Mouse (Mus musculus) E14TG2a.4 (cell line): ENCODE measurements at regions not wholly inside any gene's neighbourhood (a gene's known extent, or its start where the extent isn't known, plus 50 kb on each side); places are given as distances from the start of the nearest gene placed in this dataset.

Source experiments
- H3K27me3 ChIP-seq: 2 replicates; pipeline ENCODE4 v1.6.1; 2014; ENCODE audit warnings: low read length, control low read depth; ENCODE audit not compliant: insufficient read depth
- H3K36me3 ChIP-seq: 2 replicates; pipeline ENCODE4 v1.6.1; 2014; ENCODE audit warnings: low read length, control low read depth; ENCODE audit not compliant: insufficient read depth
- H3K4me1 ChIP-seq: replicated peaks from 2 replicates; pipeline ENCODE4 v1.6.1; 2014; ENCODE audit warnings: low read depth, low read length, control low read depth
- H3K4me3 ChIP-seq: replicated peaks from 2 replicates; pipeline ENCODE4 v1.5.1; 2014; ENCODE audit warnings: mild to moderate bottlenecking, low read length
- H3K9me3 ChIP-seq: 2 replicates; pipeline ENCODE4 v1.6.1; 2014; ENCODE audit warnings: low read length, control low read depth
- CTCF ChIP-seq: conservative IDR thresholded peaks from 2 replicates; pipeline ENCODE4 v1.5.1; 2014; ENCODE audit warnings: low read length
- NANOG ChIP-seq: IDR thresholded peaks from 2 replicates; pipeline ENCODE4 v1.6.1; 2014; ENCODE audit warnings: borderline replicate concordance, low read length, mixed read lengths
- POU5F1 ChIP-seq: IDR thresholded peaks from 2 replicates; pipeline ENCODE4 v1.6.1; 2014; ENCODE audit warnings: low read length, borderline replicate concordance

- no peak for TF ChIP-seq NANOG
- no peak for TF ChIP-seq CTCF
- no peak for TF ChIP-seq POU5F1
- H3K9me3 ChIP-seq = no peaks in the 10 kb centered on the region
- H3K27me3 ChIP-seq = no peaks in the 10 kb centered on the region
- no peaks in the 10 kb centered on the region for H3K4me1 ChIP-seq
- H3K4me3 ChIP-seq = no peak overlapping the region
- H3K36me3 ChIP-seq = no peaks in the 10 kb centered on the region
Measured at GRCm38 (mm10) chr4:88948027-88948859, 68.2 kb upstream of the Ifne start.

- peaks cover 24% of the 10 kb centered on the region for H3K27me3 ChIP-seq
Measured at GRCm38 (mm10) chr4:88941955-88942354, 62.0 kb upstream of the Ifne start.

GRCm38 (mm10) chr4:88940670-88941069 is 60.7 kb upstream of the Ifne start:
- no peaks in the 10 kb centered on the region for H3K36me3 ChIP-seq
- H3K4me3 ChIP-seq = no peak overlapping the region
- no peak for TF ChIP-seq CTCF
- no peak for TF ChIP-seq POU5F1
- no peak for TF ChIP-seq NANOG
- peaks cover 25% of the 10 kb centered on the region for H3K27me3 ChIP-seq
- no peaks in the 10 kb centered on the region for H3K9me3 ChIP-seq
- H3K4me1 ChIP-seq = peaks cover 4% of the 10 kb centered on the region; the same call in 1 of the 2 replicates

More at GRCm38 (mm10) chr4:88941955-88942354, 62.0 kb upstream of the Ifne start:
- Histone ChIP-seq H3K4me3 (no peak overlapping the region), H3K36me3 (no peaks in the 10 kb centered on the region), H3K4me1 (peaks cover 4% of the 10 kb centered on the region; the same call in 1 of the 2 replicates), H3K9me3 (no peaks in the 10 kb centered on the region)
- no peak for TF ChIP-seq POU5F1
- TF ChIP-seq NANOG = no peak
- no peak for TF ChIP-seq CTCF

- Histone ChIP-seq H3K4me1 (peaks cover 4% of the 10 kb centered on the region; the same call in 1 of the 2 replicates), H3K4me3 (no peak overlapping the region), H3K27me3 (peaks cover 25% of the 10 kb centered on the region), H3K9me3 (no peaks in the 10 kb centered on the region), H3K36me3 (no peaks in the 10 kb centered on the region)
- no peak for TF ChIP-seq NANOG
- no peak for TF ChIP-seq CTCF
- no peak for TF ChIP-seq POU5F1
Measured at GRCm38 (mm10) chr4:88939397-88939796, 59.4 kb upstream of the Ifne start.

GRCm38 (mm10) chr4:88938712-88939032 is 58.7 kb upstream of the Ifne start:
- Histone ChIP-seq H3K27me3 (peaks cover 25% of the 10 kb centered on the region), H3K36me3 (no peaks in the 10 kb centered on the region), H3K4me1 (peaks cover 4% of the 10 kb centered on the region; the same call in 1 of the 2 replicates), H3K4me3 (peak overlapping the region; percentile 84), H3K9me3 (no peaks in the 10 kb centered on the region)
- no peak for TF ChIP-seq NANOG
- TF ChIP-seq POU5F1 = no peak
- no peak for TF ChIP-seq CTCF

- Histone ChIP-seq H3K4me3 (peak overlapping the region; percentile 84), H3K27me3 (peaks cover 25% of the 10 kb centered on the region), H3K9me3 (no peaks in the 10 kb centered on the region), H3K4me1 (peaks cover 4% of the 10 kb centered on the region; the same call in 1 of the 2 replicates), H3K36me3 (no peaks in the 10 kb centered on the region)
- no peak for TF ChIP-seq CTCF
- TF ChIP-seq POU5F1 = no peak
- TF ChIP-seq NANOG = no peak
Measured at GRCm38 (mm10) chr4:88937866-88938711, 58.1 kb upstream of the Ifne start.

- no peak for TF ChIP-seq CTCF
- TF ChIP-seq NANOG = no peak
- no peak for TF ChIP-seq POU5F1
- Histone ChIP-seq H3K9me3 (no peaks in the 10 kb centered on the region), H3K27me3 (peaks cover 23% of the 10 kb centered on the region), H3K36me3 (no peaks in the 10 kb centered on the region), H3K4me3 (no peak overlapping the region), H3K4me1 (peaks cover 4% of the 10 kb centered on the region; the same call in 1 of the 2 replicates)
Measured at GRCm38 (mm10) chr4:88936976-88937375, 57.0 kb upstream of the Ifne start.

GRCm38 (mm10) chr4:88935901-88936300 is 55.9 kb upstream of the Ifne start:
- Histone ChIP-seq H3K4me1 (peaks cover 4% of the 10 kb centered on the region; the same call in 1 of the 2 replicates), H3K4me3 (no peak overlapping the region), H3K36me3 (no peaks in the 10 kb centered on the region), H3K27me3 (peaks cover 22% of the 10 kb centered on the region), H3K9me3 (no peaks in the 10 kb centered on the region)
- no peak for TF ChIP-seq NANOG
- TF ChIP-seq POU5F1 = no peak
- no peak for TF ChIP-seq CTCF
